Mouse (Mus musculus) mouse embryonic stem cell (cell line): ENCODE results near the gene Nsun3.

ENCODE experiments used
- in situ Hi-C, 2 experiments: fragments of 300-500 bp; cut with MboI; formaldehyde crosslinking; loops; 1 replicate in 1 of 2; 3 replicates in 1 of 2; pipeline ENCODE4 v1.14.3; 2019 to 2020; ENCODE audit warnings: low sequenced_read_pairs in 2 of 2, low pct_unique_long_range_greater_than_20kb in 1 of 2, mixed read lengths in 1 of 2; ENCODE audit not compliant: unreplicated experiment in 1 of 2

Gene Nsun3

GRCm38 (mm10) chr16:62786621-62787331, at the start of gene Nsun3:
Gene Nsun3, minus strand, starts transcription at chr16:62786818.
- in situ Hi-C loops = no loop called here

- in situ Hi-C loops = no loop called here
These were observed 47.6 kb upstream of the Nsun3 start for GRCm38 (mm10) chr16:62834016-62834735.

GRCm38 (mm10) chr16:62832481-62832880, 45.9 kb upstream of the Nsun3 start:
- in situ Hi-C loops = no loop called here

GRCm38 (mm10) chr16:62832027-62832426, 45.4 kb upstream of the Nsun3 start:
- in situ Hi-C loops = no loop called here

GRCm38 (mm10) chr16:62826156-62827001, 39.8 kb upstream of the Nsun3 start:
- in situ Hi-C loops = no loop called here

- in situ Hi-C loops = no loop called here
These were observed 35.9 kb upstream of the Nsun3 start for GRCm38 (mm10) chr16:62822472-62822871.

- in situ Hi-C loops = no loop called here
These were observed 27.9 kb upstream of the Nsun3 start, which contains the start of gene Stx19 for GRCm38 (mm10) chr16:62814491-62814890. Gene Stx19, plus strand, starts transcription at chr16:62814676.

- in situ Hi-C loops = no loop called here
These were observed 27.2 kb upstream of the Nsun3 start for GRCm38 (mm10) chr16:62813790-62814189.

- in situ Hi-C loops = no loop called here
These were observed 24.2 kb upstream of the Nsun3 start for GRCm38 (mm10) chr16:62810855-62811254.

GRCm38 (mm10) chr16:62807249-62807979, 20.8 kb upstream of the Nsun3 start:
- in situ Hi-C loops = no loop called here

- in situ Hi-C loops = no loop called here
These were observed 18.0 kb upstream of the Nsun3 start for GRCm38 (mm10) chr16:62804621-62805020.

GRCm38 (mm10) chr16:62799839-62800238, 13.2 kb upstream of the Nsun3 start:
- in situ Hi-C loops = no loop called here

- in situ Hi-C loops = no loop called here
These were observed 12.8 kb upstream of the Nsun3 start for GRCm38 (mm10) chr16:62799426-62799825.

GRCm38 (mm10) chr16:62798808-62799207, 12.2 kb upstream of the Nsun3 start:
- in situ Hi-C loops = no loop called here

GRCm38 (mm10) chr16:62796608-62797007, 10.0 kb upstream of the Nsun3 start:
- in situ Hi-C loops = no loop called here

GRCm38 (mm10) chr16:62782229-62782628, 4.4 kb downstream of the Nsun3 start:
- in situ Hi-C loops = no loop called here

GRCm38 (mm10) chr16:62778282-62778681, 8.3 kb downstream of the Nsun3 start:
- in situ Hi-C loops = no loop called here

- in situ Hi-C loops = no loop called here
These were observed 10.6 kb downstream of the Nsun3 start for GRCm38 (mm10) chr16:62776034-62776433.
